Mouse (Mus musculus): ENCODE data around the gene Osbpl10. TPM values are rescaled to one million over a fixed set of nuclear protein-coding genes. Genes with fewer than 3 reads are reported as not detected.

Osbpl10 gene
- polyA plus RNA-seq, 1 experiment from 2014 or later = 2.5 TPM

DNA sequence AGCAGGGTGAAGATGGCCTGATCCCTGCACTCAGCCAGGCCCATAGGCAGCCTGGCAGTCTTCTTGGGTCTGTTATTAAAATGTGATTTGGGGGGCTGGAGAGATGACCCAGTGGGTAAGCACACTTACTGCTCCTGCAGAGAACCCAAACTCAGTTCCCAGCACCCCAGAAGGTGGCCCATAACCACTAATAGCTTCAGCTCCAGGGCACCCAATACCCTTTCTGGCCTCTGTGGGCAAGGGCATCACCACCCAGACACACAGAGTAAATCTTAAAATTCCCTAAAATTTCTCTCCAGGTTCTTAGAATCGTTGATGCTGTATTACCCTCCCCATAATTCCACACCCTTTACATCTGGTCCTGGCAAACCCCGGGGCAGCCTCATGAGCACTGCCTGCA lies 256.2 kb downstream of the Osbpl10 start:
- Histone ChIP-seq H3K9ac (no peak overlapping the region), H3K9me3 (no peaks in the 10 kb centered on the region), H3K4me1 (0 out of 2 replicates have a peak, but pooled peaks cover 4% of the 10 kb centered on the region), H3K36me3 (0 out of 2 replicates have a peak, but pooled peaks cover 3% of the 10 kb centered on the region), H3K27me3 (no peaks in the 10 kb centered on the region), H3K27ac (no peak overlapping the region), H3K4me3 (no peak overlapping the region), H3K4me2 (no peak overlapping the region)
- no peak for ATAC-seq (ENCODE audit: insufficient number of reproducible peaks, low FRiP score, low TSS enrichment, low read depth)
- 88% methylated on average over 2 of the region's 2 CpGs for WGBS

DNA sequence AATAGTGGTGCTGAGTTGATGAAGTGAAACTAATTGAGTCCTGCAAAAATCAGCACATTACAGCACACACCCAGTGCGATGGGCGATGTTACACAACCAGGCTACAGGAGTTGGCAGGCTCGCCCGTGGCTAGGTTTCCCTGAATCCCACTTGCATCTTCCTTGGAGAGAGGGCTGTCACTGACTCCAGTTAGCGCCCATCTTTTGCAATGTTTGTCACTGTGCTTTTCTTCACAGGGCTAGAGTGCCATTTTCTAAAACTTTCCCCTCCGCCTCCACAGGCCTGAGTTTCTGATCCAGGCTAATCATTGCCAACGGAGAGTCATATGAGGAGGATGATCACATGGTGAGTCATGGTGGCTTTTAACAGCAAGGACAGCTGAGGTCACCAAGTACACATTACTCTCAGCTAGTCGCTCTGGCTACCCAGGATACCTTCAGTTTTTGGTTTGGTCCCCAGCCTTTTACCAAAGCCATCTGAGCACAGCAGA lies 258.0 kb downstream of the Osbpl10 start:
- Histone ChIP-seq H3K27ac (no peak overlapping the region), H3K4me2 (no peak overlapping the region), H3K9me3 (no peaks in the 10 kb centered on the region), H3K36me3 (peaks cover 19% of the 10 kb centered on the region), H3K4me3 (no peak overlapping the region), H3K4me1 (0 out of 2 replicates have a peak, but pooled peaks cover 4% of the 10 kb centered on the region), H3K27me3 (no peaks in the 10 kb centered on the region), H3K9ac (no peak overlapping the region)
- 89% methylated on average over 8 of the region's 8 CpGs for WGBS
- ATAC-seq (ENCODE audit: insufficient number of reproducible peaks, low FRiP score, low TSS enrichment, low read depth) = no peak

- Histone ChIP-seq H3K27ac (no peak overlapping the region), H3K9me3 (no peaks in the 10 kb centered on the region), H3K4me1 (0 out of 2 replicates have a peak, but pooled peaks cover 4% of the 10 kb centered on the region), H3K4me2 (no peak overlapping the region), H3K27me3 (no peaks in the 10 kb centered on the region), H3K36me3 (peaks cover 34% of the 10 kb centered on the region), H3K4me3 (no peak overlapping the region), H3K9ac (no peak overlapping the region)
- ATAC-seq (ENCODE audit: insufficient number of reproducible peaks, low FRiP score, low TSS enrichment, low read depth) = no peak
These were observed 259.6 kb downstream of the Osbpl10 start for GRCm38 (mm10) chr9:115237943-115238342.

DNA sequence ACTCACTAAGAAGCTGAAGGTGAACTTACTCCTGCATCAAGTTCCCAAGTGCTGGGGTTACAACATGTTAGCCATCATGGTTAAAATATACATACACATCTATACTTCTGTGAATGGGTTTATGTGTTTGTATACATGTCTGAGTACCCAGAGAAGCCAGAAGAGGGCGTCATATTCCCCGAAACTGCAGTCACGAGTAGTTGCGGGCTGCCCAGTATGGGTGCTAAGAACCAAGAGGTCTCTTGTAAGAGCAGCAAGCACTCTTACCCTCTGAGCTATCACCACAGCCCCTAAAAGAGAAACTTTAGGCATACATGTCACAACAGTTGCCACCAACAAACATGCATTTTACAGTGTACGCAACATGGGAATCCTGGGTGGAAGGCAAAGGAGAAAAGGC lies 261.5 kb downstream of the Osbpl10 start:
- 91% methylated on average over 5 of the region's 5 CpGs for WGBS
- H3K4me1 ChIP-seq = 0 out of 2 replicates have a peak, but pooled peaks cover 8% of the 10 kb centered on the region
- ATAC-seq (ENCODE audit: insufficient number of reproducible peaks, low FRiP score, low TSS enrichment, low read depth) = no peak

GRCm38 (mm10) chr9:115243630-115244029 lies 265.3 kb downstream of the Osbpl10 start:
- ATAC-seq (ENCODE audit: insufficient number of reproducible peaks, low FRiP score, low TSS enrichment, low read depth) = no peak
- Histone ChIP-seq H3K4me1 (0 out of 2 replicates have a peak, but pooled peaks cover 6% of the 10 kb centered on the region), H3K27me3 (no peaks in the 10 kb centered on the region), H3K4me2 (no peak overlapping the region), H3K4me3 (no peak overlapping the region), H3K36me3 (peaks cover 71% of the 10 kb centered on the region), H3K9me3 (no peaks in the 10 kb centered on the region), H3K9ac (no peak overlapping the region), H3K27ac (no peak overlapping the region)
- 45% methylated on average over 6 of the region's 6 CpGs for WGBS

More for the DNA sequence above, 261.5 kb downstream of the Osbpl10 start:
- Histone ChIP-seq H3K9me3 (no peaks in the 10 kb centered on the region), H3K4me3 (no peak overlapping the region), H3K27me3 (no peaks in the 10 kb centered on the region), H3K36me3 (peaks cover 49% of the 10 kb centered on the region), H3K27ac (no peak overlapping the region), H3K9ac (no peak overlapping the region), H3K4me2 (no peak overlapping the region)

DNA sequence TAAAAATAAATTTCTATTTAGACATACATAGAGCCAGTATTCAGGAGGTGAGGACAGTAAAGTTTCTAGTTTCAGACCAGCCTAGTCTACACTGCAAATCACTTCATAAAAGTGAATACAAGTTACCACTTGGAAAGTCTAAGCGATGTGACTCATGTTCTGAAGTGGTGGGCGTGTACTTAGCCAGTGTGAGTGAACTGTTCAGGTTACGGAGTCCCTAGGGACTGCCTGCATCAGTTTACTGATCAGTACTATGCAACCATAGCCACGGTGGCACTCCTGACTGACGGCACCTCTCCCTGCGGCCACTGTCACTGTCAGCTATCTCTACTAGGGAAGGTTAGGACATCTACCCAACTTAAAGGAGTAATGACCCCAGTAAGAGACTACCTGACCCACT lies 266.7 kb downstream of the Osbpl10 start:
- no peak overlapping the region for H3K4me3 ChIP-seq
- no peaks in the 10 kb centered on the region for H3K9me3 ChIP-seq
- H3K36me3 ChIP-seq = peaks cover 78% of the 10 kb centered on the region
- H3K4me2 ChIP-seq = no peak overlapping the region
- 0 out of 2 replicates have a peak, but pooled peaks cover 6% of the 10 kb centered on the region for H3K4me1 ChIP-seq
- no peak overlapping the region for H3K27ac ChIP-seq
- no peak overlapping the region for H3K9ac ChIP-seq
- WGBS = 75% methylated on average over 6 of the region's 6 CpGs
- no peaks in the 10 kb centered on the region for H3K27me3 ChIP-seq
- ATAC-seq (ENCODE audit: insufficient number of reproducible peaks, low FRiP score, low TSS enrichment, low read depth) = no peak

DNA sequence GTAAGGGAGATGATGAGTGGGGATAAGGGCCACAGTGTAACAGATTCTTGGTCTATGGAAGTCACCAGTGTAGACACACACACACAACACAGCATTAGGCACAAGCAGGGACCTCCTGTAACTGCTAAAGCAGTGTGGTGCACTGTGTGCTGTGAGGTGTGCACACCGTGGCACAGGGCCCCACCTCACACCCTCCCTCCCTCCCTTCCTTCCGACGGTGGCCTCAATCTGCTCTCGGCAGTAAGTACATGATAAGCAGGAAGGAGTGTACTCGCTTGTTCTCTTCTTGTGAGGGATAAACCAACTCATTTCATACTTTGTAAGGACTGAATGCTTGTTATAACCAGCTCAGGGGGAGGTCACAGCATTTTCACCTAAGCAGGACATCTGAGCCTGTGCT lies 270.8 kb downstream of the Osbpl10 start:
- H3K9me3 ChIP-seq = no peaks in the 10 kb centered on the region
- peaks cover 66% of the 10 kb centered on the region for H3K36me3 ChIP-seq
- H3K4me2 ChIP-seq = no peak overlapping the region
- no peaks in the 10 kb centered on the region for H3K27me3 ChIP-seq
- WGBS = 74% methylated on average over 5 of the region's 5 CpGs
- no peak overlapping the region for H3K9ac ChIP-seq
- H3K4me1 ChIP-seq = 0 out of 2 replicates have a peak, but pooled peaks cover 2% of the 10 kb centered on the region
- no peak overlapping the region for H3K27ac ChIP-seq
- ATAC-seq (ENCODE audit: insufficient number of reproducible peaks, low FRiP score, low TSS enrichment, low read depth) = no peak
- H3K4me3 ChIP-seq = no peak overlapping the region

DNA sequence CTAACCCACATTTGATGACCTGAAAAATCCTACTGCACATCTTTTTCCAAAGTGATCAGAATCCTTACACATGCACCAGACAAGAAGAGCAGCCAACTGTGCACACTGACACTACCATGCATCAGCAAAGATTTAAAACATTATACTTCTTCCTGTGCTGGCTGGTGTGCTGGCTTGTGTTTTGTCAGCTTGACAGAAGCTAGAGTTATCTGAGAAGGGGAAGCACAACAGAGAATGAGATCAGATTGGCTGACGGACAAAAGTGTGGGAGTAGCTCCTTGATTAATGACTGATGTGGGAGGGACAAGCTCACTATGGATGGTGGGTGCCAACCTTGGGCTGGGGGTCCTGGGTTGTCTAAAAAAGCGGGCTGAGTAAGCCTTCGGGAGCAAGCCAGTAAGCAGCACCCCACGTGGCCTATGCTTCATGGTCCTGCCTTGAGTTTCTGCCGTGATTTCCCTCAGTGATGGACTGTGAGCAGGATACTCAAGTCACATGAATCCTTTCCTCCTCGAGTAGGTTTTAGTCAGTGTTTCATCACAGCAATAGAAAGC lies 279.4 kb downstream of the Osbpl10 start:
- H3K4me2 ChIP-seq = no peak overlapping the region
- H3K9me3 ChIP-seq = no peaks in the 10 kb centered on the region
- no peak overlapping the region for H3K9ac ChIP-seq
- H3K27ac ChIP-seq = no peak overlapping the region
- WGBS = 72% methylated on average over 6 of the region's 6 CpGs
- ATAC-seq (ENCODE audit: insufficient number of reproducible peaks, low FRiP score, low TSS enrichment, low read depth) = no peak
- peaks cover 6% of the 10 kb centered on the region for H3K4me1 ChIP-seq
- peaks cover 51% of the 10 kb centered on the region for H3K36me3 ChIP-seq
- H3K4me3 ChIP-seq = no peak overlapping the region
- H3K27me3 ChIP-seq = no peaks in the 10 kb centered on the region

- Histone ChIP-seq H3K9ac (no peak overlapping the region), H3K4me3 (no peak overlapping the region), H3K36me3 (peaks cover 39% of the 10 kb centered on the region), H3K4me1 (peaks cover 6% of the 10 kb centered on the region), H3K4me2 (no peak overlapping the region), H3K9me3 (no peaks in the 10 kb centered on the region), H3K27me3 (no peaks in the 10 kb centered on the region), H3K27ac (no peak overlapping the region)
- ATAC-seq (ENCODE audit: insufficient number of reproducible peaks, low FRiP score, low TSS enrichment, low read depth) = no peak
- WGBS = 83% methylated on average over 4 of the region's 4 CpGs
These were observed 281.5 kb downstream of the Osbpl10 start for GRCm38 (mm10) chr9:115259866-115260265.

GRCm38 (mm10) chr9:115260464-115260863 lies 282.1 kb downstream of the Osbpl10 start:
- Histone ChIP-seq H3K4me3 (no peak overlapping the region), H3K9me3 (no peaks in the 10 kb centered on the region), H3K27me3 (no peaks in the 10 kb centered on the region), H3K9ac (no peak overlapping the region), H3K27ac (no peak overlapping the region), H3K36me3 (peaks cover 33% of the 10 kb centered on the region), H3K4me1 (peaks cover 6% of the 10 kb centered on the region), H3K4me2 (no peak overlapping the region)
- WGBS = 82% methylated on average over 7 of the region's 7 CpGs
- ATAC-seq (ENCODE audit: insufficient number of reproducible peaks, low FRiP score, low TSS enrichment, low read depth) = no peak

DNA sequence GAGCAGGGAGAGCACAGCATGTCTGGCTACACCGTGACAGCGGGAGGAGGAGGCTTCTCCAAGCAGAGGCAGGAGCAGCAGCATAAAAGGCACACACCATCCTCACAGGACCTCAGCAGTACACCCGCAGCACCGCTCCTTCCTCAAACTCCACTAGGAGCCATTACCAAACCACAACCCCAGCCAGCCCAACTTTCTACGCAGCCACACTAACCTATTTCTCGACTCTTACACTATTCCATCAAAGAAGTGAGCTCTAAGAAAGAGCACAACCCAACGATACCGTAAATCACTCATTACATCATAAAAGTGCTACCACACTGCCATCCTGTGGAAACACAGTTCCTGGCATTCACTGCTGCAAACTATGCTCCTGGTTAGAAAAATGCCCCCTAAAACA lies 283.1 kb downstream of the Osbpl10 start:
- Histone ChIP-seq H3K4me2 (no peak overlapping the region), H3K36me3 (peaks cover 33% of the 10 kb centered on the region), H3K27ac (no peak overlapping the region), H3K9me3 (no peaks in the 10 kb centered on the region), H3K9ac (no peak overlapping the region), H3K27me3 (no peaks in the 10 kb centered on the region), H3K4me1 (peaks cover 6% of the 10 kb centered on the region), H3K4me3 (no peak overlapping the region)
- no peak for ATAC-seq (ENCODE audit: insufficient number of reproducible peaks, low FRiP score, low TSS enrichment, low read depth)
- WGBS = 45% methylated on average over 8 of the region's 8 CpGs

GRCm38 (mm10) chr9:115261896-115262295 lies 283.5 kb downstream of the Osbpl10 start:
- peaks cover 6% of the 10 kb centered on the region for H3K4me1 ChIP-seq
- no peak overlapping the region for H3K4me3 ChIP-seq
- H3K4me2 ChIP-seq = no peak overlapping the region
- no peak overlapping the region; the same call in 1 of the 2 replicates for H3K27ac ChIP-seq
- WGBS = 63% methylated on average over 5 of the region's 5 CpGs
- no peak overlapping the region for H3K9ac ChIP-seq
- ATAC-seq (ENCODE audit: insufficient number of reproducible peaks, low FRiP score, low TSS enrichment, low read depth) = no peak
- H3K9me3 ChIP-seq = no peaks in the 10 kb centered on the region
- H3K36me3 ChIP-seq = peaks cover 28% of the 10 kb centered on the region
- H3K27me3 ChIP-seq = no peaks in the 10 kb centered on the region

Measured in limb, embryonic 15.5 days (tissue).